Mouse (Mus musculus) bone marrow, adult 2 months (tissue): Measurements from ENCODE around the gene Cpt1a. TPM values are rescaled to one million over a fixed set of nuclear protein-coding genes. Genes with fewer than 3 reads are reported as not detected.

Source experiments
- H3K27ac ChIP-seq: fragments of 200-500 bp; 2 replicates; pipeline ENCODE4 v1.5.1; 2012; ENCODE audit warnings: low read depth, mild to moderate bottlenecking, control low read depth, inconsistent platforms, low read length; ENCODE audit not compliant: control insufficient read depth, poor library complexity, insufficient read depth
- H3K4me1 ChIP-seq: fragments of 200-500 bp; 2 replicates; pipeline ENCODE4 v1.6.1; 2011; ENCODE audit warnings: low read length; ENCODE audit not compliant: control insufficient read depth, insufficient read depth
- H3K4me3 ChIP-seq: fragments of 200-500 bp; replicated peaks from 2 replicates; pipeline ENCODE3; 2011; ENCODE audit warnings: mild to moderate bottlenecking, low read depth, low read length, control low read depth; ENCODE audit not compliant: control insufficient read depth
- CTCF ChIP-seq: fragments of 200-500 bp; IDR thresholded peaks from 2 replicates; pipeline ENCODE4 v1.5.1; 2011; ENCODE audit warnings: low read length, control low read depth; ENCODE audit not compliant: control insufficient read depth, insufficient read depth
- POLR2A ChIP-seq: fragments of 200-500 bp; IDR thresholded peaks from 2 replicates; pipeline ENCODE4 v1.6.1; 2011; ENCODE audit warnings: low read depth, mild to moderate bottlenecking, control low read depth, low read length, borderline replicate concordance; ENCODE audit not compliant: control insufficient read depth
- WGBS: fragments of 180-500 bp; shearing (Covaris S2); methylation state at CpG from one replicate; pipeline ENCODE4 v1.1.7; 2018; 5-methylcytosine and 5-hydroxymethylcytosine counted together
- polyA plus RNA-seq: library from polyadenylated mRNA; stranded (reverse); fragments of >200 nt; gene quantifications from 2 replicates; pipeline ENCODE4 v1.2.4, GENCODE M21; 2011; ENCODE audit warnings: low replicate concordance; ENCODE audit not compliant: missing spikeins, insufficient read depth, insufficient read length

The Cpt1a gene
- polyA plus RNA-seq, 1 experiment, result 27.9 TPM

- Histone ChIP-seq H3K4me3 (no peak overlapping the region), H3K27ac (no peak overlapping the region), H3K4me1 (peaks cover 10% of the 10 kb centered on the region)
- 92% methylated on average over 12 of the region's 12 CpGs for WGBS
- TF ChIP-seq CTCF (no peak), POLR2A (no peak)
Measured at GRCm38 (mm10) chr19:3373380-3373779, 51.2 kb downstream of the Cpt1a start.

GRCm38 (mm10) chr19:3374028-3374427 lies 51.9 kb downstream of the Cpt1a start:
- peaks cover 13% of the 10 kb centered on the region for H3K4me1 ChIP-seq
- 77% methylated on average over 2 of the region's 2 CpGs for WGBS
- TF ChIP-seq CTCF (no peak), POLR2A (no peak)
- H3K27ac ChIP-seq, result no peak overlapping the region
- no peak overlapping the region for H3K4me3 ChIP-seq

GRCm38 (mm10) chr19:3375945-3376495 lies 53.9 kb downstream of the Cpt1a start:
- Histone ChIP-seq H3K27ac (peak overlapping the region; percentile 74; the same call in 1 of the 2 replicates), H3K4me3 (no peak overlapping the region), H3K4me1 (peaks cover 13% of the 10 kb centered on the region)
- TF ChIP-seq CTCF, result no peak
- no peak for TF ChIP-seq POLR2A
- 88% methylated on average over 7 of the region's 7 CpGs for WGBS

- peak overlapping the region; percentile 92 for H3K27ac ChIP-seq
- H3K4me1 ChIP-seq, result peaks cover 13% of the 10 kb centered on the region
- 11% methylated on average over 4 of the region's 4 CpGs for WGBS
- TF ChIP-seq CTCF (no peak), POLR2A (no peak)
- H3K4me3 ChIP-seq, result peak overlapping the region; percentile 20
Measured at GRCm38 (mm10) chr19:3376966-3377715, 55.0 kb downstream of the Cpt1a start.

- Histone ChIP-seq H3K27ac (peak overlapping the region; percentile 92; the same call in 1 of the 2 replicates), H3K4me3 (no peak overlapping the region), H3K4me1 (peaks cover 13% of the 10 kb centered on the region)
- TF ChIP-seq POLR2A (no peak), CTCF (no peak)
- WGBS, result 63% methylated on average over 3 of the region's 3 CpGs
Measured at GRCm38 (mm10) chr19:3378614-3379013, 56.5 kb downstream of the Cpt1a start.

DNA sequence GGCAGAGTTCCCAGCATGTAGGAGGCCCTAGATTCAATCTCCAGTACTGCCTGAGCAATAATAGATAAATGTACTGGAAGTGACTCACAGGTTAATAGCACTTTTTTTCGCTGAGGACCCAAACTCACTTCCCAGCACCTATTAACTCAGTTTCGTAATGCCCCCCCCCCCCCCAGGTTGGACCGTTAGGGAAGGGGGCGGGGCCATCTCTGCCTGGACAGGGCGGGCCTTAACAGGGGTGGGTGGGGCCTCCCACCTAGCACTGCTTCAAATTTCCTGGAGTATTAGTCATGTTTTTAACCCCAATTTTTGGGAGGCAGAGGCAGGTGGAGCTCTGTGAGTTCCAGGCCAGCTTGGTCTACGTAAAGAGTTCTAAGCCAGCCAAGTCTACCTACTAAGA lies 65.9 kb downstream of the Cpt1a start:
- Histone ChIP-seq H3K4me1 (no peaks in the 10 kb centered on the region; the same call in 1 of the 2 replicates), H3K4me3 (no peak overlapping the region), H3K27ac (no peak overlapping the region)
- 51% methylated on average over 6 of the region's 6 CpGs for WGBS
- TF ChIP-seq POLR2A (no peak), CTCF (no peak)

DNA sequence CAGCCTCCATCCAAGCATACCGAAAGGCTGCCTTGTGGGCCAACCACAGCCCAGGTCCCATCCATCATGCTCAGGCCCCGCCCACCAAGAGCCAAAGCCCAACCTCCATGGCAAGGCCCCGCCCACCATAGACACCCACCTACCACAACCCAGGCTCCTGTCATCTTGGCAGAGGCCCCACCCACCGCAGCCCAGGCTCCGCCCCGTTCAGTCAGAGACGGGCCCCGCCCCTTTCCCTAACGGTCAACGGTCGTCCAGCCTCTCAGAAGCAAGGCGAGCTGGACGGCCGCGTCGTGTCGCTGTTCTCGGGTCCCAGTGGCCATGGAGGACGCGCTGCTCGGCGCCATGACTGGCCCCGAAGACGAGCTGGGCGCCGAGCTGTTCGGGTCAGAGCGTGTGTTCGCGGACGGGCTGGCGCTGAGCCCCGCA lies 66.5 kb downstream of the Cpt1a start, which contains the start of gene Tesmin:
Gene Tesmin, plus strand, starts transcription at position 229 of the 429 bp plus-strand sequence.
- TF ChIP-seq POLR2A (peak; percentile 61; the same call in 1 of the 2 replicates), CTCF (peak; percentile 41; the same call in 1 of the 2 replicates)
- WGBS, result 1% methylated on average over 33 of the region's 33 CpGs

DNA sequence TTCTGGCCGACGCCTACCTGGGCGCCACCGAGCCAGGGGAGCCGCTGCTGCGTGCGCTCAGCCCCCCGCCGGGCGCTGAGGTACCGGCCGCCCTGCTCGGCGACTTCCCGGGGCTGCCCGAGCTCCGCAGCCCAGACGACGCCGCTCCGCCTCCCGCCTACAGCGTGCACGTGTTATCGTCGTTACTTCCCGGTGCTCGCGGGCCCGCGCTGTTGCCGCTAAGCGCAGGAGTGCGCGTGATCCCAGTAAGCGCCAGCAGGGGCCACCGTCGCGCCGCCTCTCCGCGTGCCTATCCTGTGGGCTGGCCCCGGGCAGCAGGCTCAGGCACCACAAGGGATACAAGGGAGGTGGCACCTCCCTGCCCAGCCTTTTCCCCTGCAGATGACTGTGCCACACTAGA lies 67.0 kb downstream of the Cpt1a start:
- Histone ChIP-seq H3K4me3 (peak overlapping the region; percentile 70), H3K4me1 (no peaks in the 10 kb centered on the region; the same call in 1 of the 2 replicates), H3K27ac (peak overlapping the region; percentile 90)
- peak; percentile 73 for TF ChIP-seq CTCF
- peak; percentile 29; the same call in 1 of the 2 replicates for TF ChIP-seq POLR2A
- under 1% methylated on average over 43 of the region's 43 CpGs for WGBS

More for the DNA sequence above, 66.5 kb downstream of the Cpt1a start, which contains the start of gene Tesmin:
- H3K4me1 ChIP-seq, result no peaks in the 10 kb centered on the region; the same call in 1 of the 2 replicates
- H3K27ac ChIP-seq, result peak within 1 kb of the TSS; percentile 90
- H3K4me3 ChIP-seq, result peak within 1 kb of the TSS; percentile 70

- 59% methylated on average over 1 of the region's 1 CpGs for WGBS
- H3K27ac ChIP-seq, result no peak overlapping the region
Measured at GRCm38 (mm10) chr19:3392384-3392783, 70.2 kb downstream of the Cpt1a start.

More at GRCm38 (mm10) chr19:3392384-3392783, 70.2 kb downstream of the Cpt1a start:
- no peak overlapping the region for H3K4me3 ChIP-seq
- TF ChIP-seq POLR2A, result no peak
- TF ChIP-seq CTCF, result no peak
- H3K4me1 ChIP-seq, result no peaks in the 10 kb centered on the region; the same call in 1 of the 2 replicates
